Mouse (Mus musculus) WW6 (cell line): Measurements from ENCODE around the gene Srsf1.

Experiments
- DNase-seq: peaks from one replicate; pipeline ENCODE4 v3.0.0-alpha.2; 2013; ENCODE audit warnings: low read depth, low spot score

Gene Srsf1

GRCm38 (mm10) chr11:88046944-88047794, at the start of gene Srsf1:
Srsf1 (plus strand) TSS chr11:88047373.
- DNase-seq = peak; percentile 98

- DNase-seq = no peak
Observed at GRCm38 (mm10) chr11:87999751-88000150, 47.4 kb upstream of the Srsf1 start.

GRCm38 (mm10) chr11:88002738-88003137, 44.4 kb upstream of the Srsf1 start:
- no peak for DNase-seq

- no peak for DNase-seq
Observed at GRCm38 (mm10) chr11:88004123-88004522, 43.0 kb upstream of the Srsf1 start.

GRCm38 (mm10) chr11:88008641-88009040, 38.5 kb upstream of the Srsf1 start:
- no peak for DNase-seq

- no peak for DNase-seq
Observed at GRCm38 (mm10) chr11:88009542-88010190, 37.5 kb upstream of the Srsf1 start.

- DNase-seq = no peak
Observed at GRCm38 (mm10) chr11:88011208-88011913, 35.8 kb upstream of the Srsf1 start.

- DNase-seq = no peak
Observed at GRCm38 (mm10) chr11:88011914-88012419, 35.2 kb upstream of the Srsf1 start.

- no peak for DNase-seq
Observed at GRCm38 (mm10) chr11:88012621-88013244, 34.4 kb upstream of the Srsf1 start.

- DNase-seq = no peak
Observed at GRCm38 (mm10) chr11:88013632-88014031, 33.5 kb upstream of the Srsf1 start.

GRCm38 (mm10) chr11:88015161-88015560, 32.0 kb upstream of the Srsf1 start:
- DNase-seq = no peak

- no peak for DNase-seq
Observed at GRCm38 (mm10) chr11:88015795-88016194, 31.4 kb upstream of the Srsf1 start.

- no peak for DNase-seq
Observed at GRCm38 (mm10) chr11:88023933-88024332, 23.2 kb upstream of the Srsf1 start.

GRCm38 (mm10) chr11:88027391-88028035, 19.7 kb upstream of the Srsf1 start:
- DNase-seq = no peak

- DNase-seq = no peak
Observed at GRCm38 (mm10) chr11:88028193-88028684, 18.9 kb upstream of the Srsf1 start.

GRCm38 (mm10) chr11:88030219-88030618, 17.0 kb upstream of the Srsf1 start:
- no peak for DNase-seq

- no peak for DNase-seq
Observed at GRCm38 (mm10) chr11:88030836-88031235, 16.3 kb upstream of the Srsf1 start.

- no peak for DNase-seq
Observed at GRCm38 (mm10) chr11:88031753-88032152, 15.4 kb upstream of the Srsf1 start.

GRCm38 (mm10) chr11:88035970-88036369, 11.2 kb upstream of the Srsf1 start:
- DNase-seq = no peak

- DNase-seq = no peak
Observed at GRCm38 (mm10) chr11:88036761-88037251, 10.4 kb upstream of the Srsf1 start.

GRCm38 (mm10) chr11:88037386-88037785, 9.8 kb upstream of the Srsf1 start:
- DNase-seq = no peak
